Mouse (Mus musculus) forebrain, embryonic 11.5 days (tissue): Measurements from ENCODE around the gene 2010111I01Rik. TPM values are rescaled to one million over a fixed set of nuclear protein-coding genes. Genes with fewer than 3 reads are reported as not detected.

Experiments
- ATAC-seq: fragments of 200-750 bp; cut with Nextera tagmentation; replicated peaks from 2 replicates; pipeline ENCODE4 v1.8.0; 2017; ENCODE audit warnings: moderate TSS enrichment; ENCODE audit not compliant: low FRiP score
- DNase-seq: peaks from one replicate; pipeline ENCODE4 v3.0.0-alpha.2; 2017; ENCODE audit warnings: low spot score
- H3K27ac ChIP-seq: fragments of 300-500 bp; sonication (generic); 2 replicates; pipeline ENCODE4 v1.5.1; 2014; ENCODE audit warnings: low read depth, low read length
- H3K27me3 ChIP-seq: fragments of 300-500 bp; sonication (generic); 2 replicates; pipeline ENCODE4 v1.6.1; 2014; ENCODE audit warnings: mild to moderate bottlenecking, low read length, mixed read lengths; ENCODE audit not compliant: control insufficient read depth, insufficient read depth
- H3K36me3 ChIP-seq: fragments of 300-500 bp; sonication (generic); 2 replicates; pipeline ENCODE4 v1.6.1; 2014; ENCODE audit warnings: mild to moderate bottlenecking, low read length, moderate library complexity, mixed read lengths; ENCODE audit not compliant: control insufficient read depth, insufficient read depth
- H3K4me1 ChIP-seq: fragments of 300-500 bp; sonication (generic); replicated peaks from 2 replicates; pipeline ENCODE4 v1.6.1; 2014; ENCODE audit warnings: low read length, mixed read lengths; ENCODE audit not compliant: control insufficient read depth, insufficient read depth
- H3K4me2 ChIP-seq: fragments of 300-500 bp; sonication (generic); 2 replicates; pipeline ENCODE4 v1.6.1; 2014; ENCODE audit warnings: low read depth, mild to moderate bottlenecking, low read length, moderate library complexity, mixed read lengths; ENCODE audit not compliant: severe bottlenecking
- H3K4me3 ChIP-seq: fragments of 300-500 bp; sonication (generic); 2 replicates; pipeline ENCODE4 v1.5.1; 2014; ENCODE audit warnings: low read depth, low read length
- H3K9ac ChIP-seq: fragments of 300-500 bp; sonication (generic); 2 replicates; pipeline ENCODE4 v1.6.1; 2014; ENCODE audit warnings: low read length
- H3K9me3 ChIP-seq: fragments of 300-500 bp; sonication (generic); 2 replicates; pipeline ENCODE4 v1.6.1; 2016; ENCODE audit warnings: low read length, mixed read lengths; ENCODE audit not compliant: control insufficient read depth
- WGBS: fragments of 180-500 bp; shearing (Covaris S2); extraction: QIAGEN DNeasy Blood & Tissue Kit; methylation state at CpG from one replicate; pipeline ENCODE4 v1.1.7; 2014; 5-methylcytosine and 5-hydroxymethylcytosine counted together
- polyA plus RNA-seq: library from polyadenylated mRNA; unstranded; fragments of >200 nt; fragmentation: Nextera tagmentation; extraction: Ambion mirVana; gene quantifications from 2 replicates; pipeline ENCODE4 v1.2.1, GENCODE M21; 2014

Gene 2010111I01Rik
- polyA plus RNA-seq, 1 experiment from 2014 or later = 38.9 TPM

DNA sequence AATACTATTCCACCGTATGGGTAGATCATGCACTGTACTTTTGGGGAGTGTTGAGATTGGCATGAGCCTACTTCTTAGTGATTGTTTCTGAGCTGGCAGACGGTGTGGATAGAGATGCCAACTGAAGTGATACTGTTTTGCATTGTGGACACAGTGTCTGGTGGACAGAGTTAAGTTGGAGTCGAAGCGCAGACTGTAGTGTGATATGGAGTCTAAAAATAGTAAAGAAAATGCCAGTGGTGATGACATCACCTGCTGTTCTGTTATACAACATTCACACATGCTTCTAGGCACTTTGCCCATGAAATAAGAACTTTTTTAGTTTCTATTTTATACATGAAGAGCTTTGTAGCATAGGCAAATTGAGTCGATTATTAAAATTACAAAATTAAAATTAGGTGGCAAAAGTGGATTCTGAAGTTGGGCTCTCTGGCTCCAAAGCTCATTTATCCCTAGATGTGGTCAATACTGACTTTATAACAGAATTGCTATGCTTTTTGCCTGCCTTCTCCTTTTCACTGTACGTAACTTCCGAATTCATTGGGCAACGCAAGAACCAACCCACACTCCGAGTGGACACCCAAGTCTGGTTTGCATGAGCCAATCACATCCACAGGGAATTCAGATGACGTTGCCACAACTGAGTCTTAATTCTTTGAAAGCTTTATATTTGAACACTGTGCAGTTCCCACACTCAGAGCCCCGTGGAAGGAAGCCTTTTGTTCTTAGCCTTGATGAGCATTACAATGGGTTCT lies 6.0 kb downstream of the 2010111I01Rik start:
- 85% methylated on average over 11 of the region's 11 CpGs for WGBS
- Histone ChIP-seq H3K27me3 (no peaks in the 10 kb centered on the region), H3K9me3 (no peaks in the 10 kb centered on the region), H3K9ac (no peak overlapping the region), H3K4me2 (no peak overlapping the region), H3K36me3 (no peaks in the 10 kb centered on the region), H3K4me3 (no peak overlapping the region), H3K4me1 (0 out of 2 replicates have a peak, but pooled peaks cover 2% of the 10 kb centered on the region), H3K27ac (no peak overlapping the region)
- ATAC-seq (no peak), DNase-seq (no peak)

DNA sequence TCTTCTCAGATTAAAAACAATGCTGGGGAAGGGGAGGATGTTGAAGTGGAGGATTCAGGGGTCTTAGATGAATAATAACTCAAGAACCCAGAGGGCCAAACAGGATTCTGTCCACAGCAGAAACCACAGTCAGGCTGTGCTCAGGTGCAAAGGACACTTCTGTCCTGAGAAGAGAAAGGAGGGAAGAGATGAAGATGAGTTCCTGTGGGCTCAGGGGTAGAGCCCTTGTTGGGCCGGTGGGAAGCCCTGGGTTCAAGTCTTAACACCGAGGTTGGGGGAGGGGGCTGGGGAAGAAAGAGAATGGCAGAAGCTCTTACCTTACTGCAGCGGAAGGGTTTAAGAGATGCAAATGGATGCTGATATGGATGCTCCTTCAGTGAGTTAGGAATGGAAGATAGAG lies 7.7 kb downstream of the 2010111I01Rik start:
- Histone ChIP-seq H3K36me3 (no peaks in the 10 kb centered on the region), H3K9me3 (no peaks in the 10 kb centered on the region), H3K4me3 (no peak overlapping the region), H3K27ac (no peak overlapping the region), H3K4me2 (no peak overlapping the region), H3K27me3 (no peaks in the 10 kb centered on the region), H3K9ac (no peak overlapping the region), H3K4me1 (0 out of 2 replicates have a peak, but pooled peaks cover 2% of the 10 kb centered on the region)
- DNase-seq (no peak), ATAC-seq (no peak)
- WGBS = 82% methylated on average over 3 of the region's 3 CpGs

DNA sequence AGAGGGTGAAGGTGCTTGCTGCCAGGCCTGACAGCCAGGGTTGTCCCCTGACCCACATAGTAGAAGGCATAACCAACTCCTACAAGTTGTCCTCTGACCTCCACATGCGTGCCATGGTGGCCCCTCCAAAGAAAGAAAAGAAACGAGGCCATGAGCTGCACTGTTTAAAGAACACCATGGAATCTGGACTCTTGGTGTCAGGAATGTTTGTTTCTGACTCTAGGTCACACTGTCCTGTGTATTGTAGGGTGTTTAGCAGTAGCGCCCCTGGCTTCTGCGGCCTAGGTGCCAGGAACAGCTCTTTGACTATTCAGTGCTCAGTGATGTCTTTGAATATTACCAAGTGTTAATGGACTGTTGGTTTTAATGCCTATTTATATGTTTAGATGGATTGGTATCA lies 8.4 kb downstream of the 2010111I01Rik start:
- Histone ChIP-seq H3K27ac (no peak overlapping the region), H3K4me2 (no peak overlapping the region), H3K36me3 (no peaks in the 10 kb centered on the region), H3K9me3 (no peaks in the 10 kb centered on the region), H3K9ac (no peak overlapping the region), H3K4me1 (0 out of 2 replicates have a peak, but pooled peaks cover 2% of the 10 kb centered on the region), H3K4me3 (no peak overlapping the region), H3K27me3 (no peaks in the 10 kb centered on the region)
- DNase-seq = no peak
- no peak for ATAC-seq
- WGBS = 88% methylated on average over 4 of the region's 4 CpGs

DNA sequence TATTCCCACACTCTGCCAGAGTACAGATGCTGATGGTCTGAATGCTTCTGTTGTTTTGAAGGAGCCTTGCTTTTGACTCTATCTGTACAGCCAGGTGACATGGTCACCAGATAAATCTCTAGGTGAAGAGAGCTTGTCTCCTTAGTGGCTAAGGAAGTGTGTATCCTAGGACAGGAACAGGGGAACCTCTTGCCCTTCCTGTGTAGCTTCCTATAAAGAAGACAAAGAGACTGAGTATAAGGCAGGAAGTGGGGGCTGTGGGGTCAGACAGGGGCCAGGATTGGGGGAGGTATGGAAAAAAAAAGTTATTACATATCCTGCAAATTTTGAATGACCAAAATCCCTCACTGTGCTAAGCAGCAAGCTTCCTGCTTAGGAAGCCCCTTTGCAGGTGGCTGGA lies 13.4 kb downstream of the 2010111I01Rik start:
- Histone ChIP-seq H3K4me2 (no peak overlapping the region), H3K27me3 (no peaks in the 10 kb centered on the region), H3K27ac (no peak overlapping the region), H3K4me3 (no peak overlapping the region), H3K9me3 (no peaks in the 10 kb centered on the region), H3K4me1 (no peaks in the 10 kb centered on the region), H3K36me3 (no peaks in the 10 kb centered on the region), H3K9ac (no peak overlapping the region)
- ATAC-seq (no peak), DNase-seq (no peak)

DNA sequence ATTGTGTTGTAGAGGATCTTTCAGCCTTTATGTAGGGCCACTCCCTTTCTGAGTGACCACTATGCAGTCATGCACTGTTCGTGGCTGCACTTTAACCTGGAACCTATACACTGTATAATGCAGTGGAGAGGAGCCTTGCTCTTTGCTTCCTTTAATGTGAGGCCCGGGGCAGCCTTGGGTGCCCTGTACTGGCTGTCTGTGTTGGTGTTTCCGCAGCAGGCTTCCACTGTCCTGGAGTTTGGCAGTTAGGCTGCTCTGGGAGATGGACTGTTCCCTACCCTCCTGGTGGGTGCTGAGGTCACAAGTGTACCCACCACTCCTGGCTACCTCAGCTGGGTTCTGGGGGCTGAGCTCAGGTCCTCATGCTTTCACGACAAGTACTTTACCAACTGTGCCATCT lies 14.1 kb downstream of the 2010111I01Rik start:
- 88% methylated on average over 4 of the region's 4 CpGs for WGBS
- no peak overlapping the region for H3K9ac ChIP-seq
- no peak for ATAC-seq
- H3K4me2 ChIP-seq = no peak overlapping the region
- H3K9me3 ChIP-seq = no peaks in the 10 kb centered on the region
- no peaks in the 10 kb centered on the region for H3K36me3 ChIP-seq
- H3K4me3 ChIP-seq = no peak overlapping the region
- H3K27me3 ChIP-seq = no peaks in the 10 kb centered on the region
- H3K27ac ChIP-seq = no peak overlapping the region
- H3K4me1 ChIP-seq = no peaks in the 10 kb centered on the region
- no peak for DNase-seq

DNA sequence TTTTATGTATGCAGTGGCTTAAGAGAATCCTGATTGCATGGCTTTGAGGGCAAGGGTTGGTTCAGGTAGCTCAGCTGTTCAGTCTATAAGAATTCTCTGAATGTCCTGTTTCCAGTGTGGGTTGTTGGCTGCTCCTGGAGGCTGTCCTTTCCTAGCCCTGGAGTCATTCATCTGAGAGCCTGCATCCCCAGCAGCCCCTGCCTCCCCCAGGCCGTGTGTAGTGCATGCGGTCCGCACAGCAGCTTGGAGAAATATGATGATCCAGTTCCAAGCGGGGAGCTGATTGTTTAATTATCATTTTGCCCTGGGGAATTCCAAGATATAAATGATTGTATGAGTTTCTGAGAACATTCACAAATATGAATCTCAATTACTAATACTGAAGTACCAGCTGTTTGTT lies 14.5 kb downstream of the 2010111I01Rik start:
- DNase-seq = no peak
- no peaks in the 10 kb centered on the region for H3K4me1 ChIP-seq
- no peaks in the 10 kb centered on the region for H3K9me3 ChIP-seq
- H3K27me3 ChIP-seq = no peaks in the 10 kb centered on the region
- no peak for ATAC-seq
- no peak overlapping the region for H3K4me3 ChIP-seq
- no peaks in the 10 kb centered on the region for H3K36me3 ChIP-seq
- no peak overlapping the region for H3K4me2 ChIP-seq
- H3K9ac ChIP-seq = no peak overlapping the region
- 92% methylated on average over 4 of the region's 4 CpGs for WGBS
- H3K27ac ChIP-seq = no peak overlapping the region

DNA sequence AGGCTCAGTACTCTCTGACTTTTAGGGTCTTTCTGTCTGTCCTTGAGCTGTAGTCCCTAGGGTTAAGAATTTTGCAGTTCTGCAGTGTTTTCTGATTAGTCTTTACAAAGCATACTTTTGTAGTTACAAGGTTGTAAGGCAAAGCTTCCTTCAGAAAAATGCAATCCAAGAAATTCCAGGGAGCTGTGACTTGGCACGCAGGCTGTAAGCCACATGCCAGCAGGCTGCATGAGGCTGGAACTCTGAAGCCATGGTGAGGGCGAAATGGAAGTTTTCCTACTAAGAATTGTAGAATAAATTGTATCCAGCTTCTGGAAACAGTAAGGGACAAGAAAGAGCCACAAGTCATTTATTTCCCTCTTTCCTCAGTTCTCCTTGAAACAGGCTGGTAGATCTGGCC lies 15.4 kb downstream of the 2010111I01Rik start:
- Histone ChIP-seq H3K36me3 (no peaks in the 10 kb centered on the region), H3K4me3 (no peak overlapping the region), H3K27me3 (no peaks in the 10 kb centered on the region), H3K9ac (no peak overlapping the region), H3K4me2 (no peak overlapping the region), H3K27ac (no peak overlapping the region), H3K9me3 (no peaks in the 10 kb centered on the region), H3K4me1 (no peaks in the 10 kb centered on the region)
- DNase-seq = no peak
- WGBS = 91% methylated on average over 2 of the region's 2 CpGs
- no peak for ATAC-seq

DNA sequence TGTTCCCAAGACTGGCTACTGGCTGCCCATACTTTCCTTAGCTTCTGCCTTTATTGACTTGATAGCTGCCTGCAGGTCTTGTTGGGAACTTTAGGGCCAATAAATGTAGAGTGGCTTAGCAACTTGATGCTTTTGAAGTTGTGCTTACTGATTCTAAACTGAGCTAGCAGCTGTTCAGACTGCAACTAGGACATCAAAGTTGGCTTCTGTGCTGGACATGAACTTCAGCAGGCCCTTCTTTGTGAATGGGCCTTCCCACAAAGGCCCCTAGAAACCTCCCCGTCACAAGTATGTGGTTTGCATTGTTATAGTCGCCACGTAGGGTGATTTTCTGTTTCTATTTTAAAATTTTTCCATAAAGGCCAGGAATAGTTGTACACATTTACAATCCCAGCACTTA lies 19.8 kb downstream of the 2010111I01Rik start:
- DNase-seq (no peak), ATAC-seq (no peak)
- no peaks in the 10 kb centered on the region for H3K9me3 ChIP-seq
- H3K9ac ChIP-seq = no peak overlapping the region
- 88% methylated on average over 3 of the region's 3 CpGs for WGBS
- H3K4me1 ChIP-seq = no peaks in the 10 kb centered on the region
- H3K4me3 ChIP-seq = no peak overlapping the region
- no peaks in the 10 kb centered on the region for H3K27me3 ChIP-seq
- H3K27ac ChIP-seq = no peak overlapping the region
- no peaks in the 10 kb centered on the region for H3K36me3 ChIP-seq
- no peak overlapping the region for H3K4me2 ChIP-seq

DNA sequence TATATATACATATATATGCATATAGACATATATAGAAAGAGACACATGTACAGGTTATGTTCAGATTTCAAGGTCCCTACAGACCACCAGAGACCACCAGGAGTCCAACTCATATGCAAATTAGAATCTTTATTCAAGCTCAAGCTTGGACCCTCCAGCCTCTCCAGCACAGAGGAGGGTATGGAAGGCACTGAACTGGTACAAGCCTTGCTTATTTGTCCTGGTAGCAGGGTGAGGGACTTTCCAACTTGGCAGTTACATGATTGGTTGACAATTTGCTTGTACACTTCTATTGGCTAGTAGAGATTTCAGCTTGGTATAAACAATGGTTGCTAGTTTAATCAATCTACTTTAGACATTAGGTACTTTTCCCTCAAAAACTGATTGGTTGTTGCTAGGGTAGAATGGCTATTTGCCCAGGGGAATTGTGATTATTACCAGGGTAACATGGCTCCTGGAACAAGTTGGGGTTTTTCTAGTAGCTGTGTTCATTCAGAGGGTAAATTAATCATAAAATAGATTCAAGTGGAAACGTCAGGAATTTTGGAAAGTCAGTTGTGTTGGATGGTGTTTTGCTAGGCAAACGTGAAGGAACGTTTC lies 25.3 kb downstream of the 2010111I01Rik start:
- Histone ChIP-seq H3K9ac (no peak overlapping the region), H3K27ac (no peak overlapping the region), H3K9me3 (no peaks in the 10 kb centered on the region), H3K4me2 (no peak overlapping the region), H3K4me1 (no peaks in the 10 kb centered on the region), H3K4me3 (no peak overlapping the region), H3K27me3 (no peaks in the 10 kb centered on the region), H3K36me3 (no peaks in the 10 kb centered on the region)
- ATAC-seq = no peak
- WGBS = 82% methylated on average over 3 of the region's 3 CpGs
- DNase-seq = no peak
